Mouse (Mus musculus): ENCODE measurements at regions not wholly inside any gene's neighbourhood (a gene's known extent, or its start where the extent isn't known, plus 50 kb on each side); places are given as distances from the start of the nearest gene placed in this dataset.

GRCm38 (mm10) chr1:30362072-30362769 lies 511.5 kb downstream of the Phf3 start:
- H3K36me3 ChIP-seq (replicated peaks), result no peaks in the 10 kb centered on the region
- H3K4me3 ChIP-seq, result no peak overlapping the region
- 45% methylated on average over 7 of the region's 7 CpGs for WGBS
- no peak overlapping the region for H3K9ac ChIP-seq
- no peak overlapping the region for H3K4me2 ChIP-seq
- no peaks in the 10 kb centered on the region for H3K9me3 ChIP-seq
- no peak overlapping the region for H3K27ac ChIP-seq
- ATAC-seq (replicated peaks), result peak; percentile 82
- H3K4me1 ChIP-seq, result no peaks in the 10 kb centered on the region
- H3K27me3 ChIP-seq (replicated peaks), result no peaks in the 10 kb centered on the region

GRCm38 (mm10) chr1:30320657-30321262 lies 553.0 kb downstream of the Phf3 start:
- Histone ChIP-seq H3K9me3 (no peaks in the 10 kb centered on the region), H3K4me2 (no peak overlapping the region), H3K36me3 (replicated peaks) (no peaks in the 10 kb centered on the region), H3K27me3 (replicated peaks) (no peaks in the 10 kb centered on the region), H3K4me3 (no peak overlapping the region), H3K4me1 (no peaks in the 10 kb centered on the region), H3K9ac (no peak overlapping the region), H3K27ac (no peak overlapping the region)
- 63% methylated on average over 6 of the region's 6 CpGs for WGBS
- peak; percentile 83 for ATAC-seq (replicated peaks)

GRCm38 (mm10) chr1:30318195-30318594 lies 555.5 kb downstream of the Phf3 start:
- no peak overlapping the region for H3K4me3 ChIP-seq
- peak; percentile 68 for ATAC-seq (replicated peaks)
- 69% methylated on average over 8 of the region's 8 CpGs for WGBS

GRCm38 (mm10) chr1:30289073-30289472 lies 584.6 kb downstream of the Phf3 start:
- Histone ChIP-seq H3K36me3 (replicated peaks) (no peaks in the 10 kb centered on the region), H3K9ac (no peak overlapping the region), H3K4me2 (no peak overlapping the region), H3K4me3 (no peak overlapping the region), H3K9me3 (no peaks in the 10 kb centered on the region), H3K27ac (no peak overlapping the region), H3K4me1 (no peaks in the 10 kb centered on the region), H3K27me3 (replicated peaks) (no peaks in the 10 kb centered on the region)
- 34% methylated on average over 2 of the region's 2 CpGs for WGBS
- no peak for ATAC-seq (replicated peaks)

More at GRCm38 (mm10) chr1:30318195-30318594, 555.5 kb downstream of the Phf3 start:
- H3K4me2 ChIP-seq, result no peak overlapping the region
- no peaks in the 10 kb centered on the region for H3K4me1 ChIP-seq
- no peaks in the 10 kb centered on the region for H3K27me3 ChIP-seq (replicated peaks)
- no peaks in the 10 kb centered on the region for H3K36me3 ChIP-seq (replicated peaks)
- H3K9me3 ChIP-seq, result no peaks in the 10 kb centered on the region
- H3K9ac ChIP-seq, result no peak overlapping the region
- no peak overlapping the region for H3K27ac ChIP-seq

GRCm38 (mm10) chr1:30262418-30262817 lies 611.3 kb downstream of the Phf3 start:
- ATAC-seq (replicated peaks), result no peak
- H3K4me3 ChIP-seq, result no peak overlapping the region
- no peak overlapping the region for H3K27ac ChIP-seq
- H3K36me3 ChIP-seq (replicated peaks), result no peaks in the 10 kb centered on the region
- H3K9ac ChIP-seq, result no peak overlapping the region
- 59% methylated on average over 2 of the region's 2 CpGs for WGBS
- H3K4me1 ChIP-seq, result no peaks in the 10 kb centered on the region
- no peaks in the 10 kb centered on the region for H3K9me3 ChIP-seq
- no peaks in the 10 kb centered on the region for H3K27me3 ChIP-seq (replicated peaks)
- no peak overlapping the region for H3K4me2 ChIP-seq

GRCm38 (mm10) chr1:30259547-30259946 lies 614.2 kb downstream of the Phf3 start:
- 74% methylated on average over 3 of the region's 3 CpGs for WGBS
- no peak for ATAC-seq (replicated peaks)
- no peaks in the 10 kb centered on the region for H3K9me3 ChIP-seq
- no peak overlapping the region for H3K4me3 ChIP-seq
- no peaks in the 10 kb centered on the region for H3K36me3 ChIP-seq (replicated peaks)
- no peak overlapping the region for H3K9ac ChIP-seq
- H3K4me1 ChIP-seq, result no peaks in the 10 kb centered on the region
- no peak overlapping the region for H3K4me2 ChIP-seq
- H3K27me3 ChIP-seq (replicated peaks), result no peaks in the 10 kb centered on the region
- H3K27ac ChIP-seq, result no peak overlapping the region

- no peaks in the 10 kb centered on the region for H3K9me3 ChIP-seq
- no peaks in the 10 kb centered on the region for H3K27me3 ChIP-seq (replicated peaks)
- no peak overlapping the region for H3K27ac ChIP-seq
- no peak for ATAC-seq (replicated peaks)
- no peak overlapping the region for H3K9ac ChIP-seq
- WGBS, result 46% methylated on average over 4 of the region's 4 CpGs
- no peak overlapping the region for H3K4me3 ChIP-seq
- H3K4me2 ChIP-seq, result no peak overlapping the region
- no peaks in the 10 kb centered on the region for H3K36me3 ChIP-seq (replicated peaks)
- peaks cover 3% of the 10 kb centered on the region; the same call in 1 of the 2 replicates for H3K4me1 ChIP-seq
Observed at GRCm38 (mm10) chr1:30216764-30217348, 656.9 kb downstream of the Phf3 start.

- WGBS, result 76% methylated on average over 2 of the region's 2 CpGs
- Histone ChIP-seq H3K9me3 (no peaks in the 10 kb centered on the region), H3K4me2 (no peak overlapping the region), H3K27ac (no peak overlapping the region), H3K9ac (no peak overlapping the region), H3K27me3 (replicated peaks) (no peaks in the 10 kb centered on the region), H3K4me1 (no peaks in the 10 kb centered on the region), H3K36me3 (replicated peaks) (no peaks in the 10 kb centered on the region), H3K4me3 (no peak overlapping the region)
- ATAC-seq (replicated peaks), result no peak
Observed at GRCm38 (mm10) chr1:30204608-30205262, 669.0 kb downstream of the Phf3 start.

GRCm38 (mm10) chr1:30176225-30176624 lies 697.5 kb downstream of the Phf3 start:
- Histone ChIP-seq H3K27ac (no peak overlapping the region), H3K9ac (no peak overlapping the region), H3K36me3 (replicated peaks) (no peaks in the 10 kb centered on the region), H3K9me3 (no peaks in the 10 kb centered on the region), H3K4me2 (no peak overlapping the region), H3K4me1 (no peaks in the 10 kb centered on the region), H3K4me3 (no peak overlapping the region), H3K27me3 (replicated peaks) (no peaks in the 10 kb centered on the region)
- 19% methylated on average over 2 of the region's 2 CpGs for WGBS
- ATAC-seq (replicated peaks), result 0 out of 2 replicates have a peak, but pooled peaks have one; percentile 62

GRCm38 (mm10) chr1:30144997-30145396 lies 728.7 kb downstream of the Phf3 start:
- H3K4me3 ChIP-seq, result no peak overlapping the region
- no peak overlapping the region for H3K27ac ChIP-seq
- no peaks in the 10 kb centered on the region for H3K9me3 ChIP-seq
- no peaks in the 10 kb centered on the region for H3K27me3 ChIP-seq (replicated peaks)
- H3K4me2 ChIP-seq, result no peak overlapping the region
- H3K9ac ChIP-seq, result no peak overlapping the region
- 79% methylated on average over 4 of the region's 4 CpGs for WGBS
- H3K4me1 ChIP-seq, result no peaks in the 10 kb centered on the region
- peak; percentile 90 for ATAC-seq (replicated peaks)
- no peaks in the 10 kb centered on the region for H3K36me3 ChIP-seq (replicated peaks)

- no peak overlapping the region for H3K27ac ChIP-seq
- no peak overlapping the region for H3K9ac ChIP-seq
- H3K4me1 ChIP-seq, result no peaks in the 10 kb centered on the region
- H3K4me3 ChIP-seq, result no peak overlapping the region
- no peaks in the 10 kb centered on the region for H3K36me3 ChIP-seq (replicated peaks)
- no peak for ATAC-seq (replicated peaks)
- no peak overlapping the region for H3K4me2 ChIP-seq
- H3K27me3 ChIP-seq (replicated peaks), result no peaks in the 10 kb centered on the region
- no peaks in the 10 kb centered on the region for H3K9me3 ChIP-seq
- 90% methylated on average over 3 of the region's 3 CpGs for WGBS
Observed at GRCm38 (mm10) chr1:30114186-30114585, 759.5 kb downstream of the Phf3 start.
